ENCODE assay signal across 9 mouse cellular contexts in the genomic region with DNA sequence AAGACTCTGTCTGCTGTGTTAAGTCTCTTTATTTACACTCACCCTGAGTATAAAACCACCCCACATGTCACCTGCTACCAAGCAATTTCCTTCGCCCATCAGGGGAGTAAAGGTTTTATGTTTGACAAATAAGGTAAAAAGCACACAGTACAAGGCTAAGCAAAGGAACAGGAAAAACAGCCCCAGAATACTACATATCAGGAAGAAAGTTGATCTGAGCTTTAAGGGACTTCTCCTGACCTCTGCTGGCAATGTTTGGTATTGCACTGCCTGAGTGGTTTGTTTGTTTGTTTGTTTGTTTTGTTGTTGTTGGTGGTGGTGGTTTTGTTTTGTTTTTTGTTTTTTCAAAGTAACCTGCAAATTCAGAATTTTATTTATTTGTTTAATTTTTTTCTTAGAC. TPM values are rescaled to one million over a fixed set of nuclear protein-coding genes. Genes with fewer than 3 reads are reported as not detected.
DNase-seq lines count a peak whose midpoint lies in the region; ATAC-seq lines count a peak whose summit lies in the region.
"Had no signal": no experiment of that assay in that cellular context is flagged by ENCODE, and none has a peak within 500 bp of the region (broad histone marks: within the 10 kb centered on the region; RNA-seq: fewer than 3 reads in every experiment).

No protein-coding gene starts in this region.

- no peak overlapping the region for H3K4me3 ChIP-seq in limb, embryonic 11.5 days (ENCODE audit: low read depth, low read length)
- no peak overlapping the region for H3K4me3 ChIP-seq in limb, embryonic 10.5 days

- H3K4me2 ChIP-seq in limb, embryonic 11.5 days (ENCODE audit: low read depth, severe bottlenecking) = no peak overlapping the region

- H3K27me3 ChIP-seq in limb, embryonic 11.5 days (ENCODE audit: control insufficient read depth, insufficient read depth, low read length) = no peaks in the 10 kb centered on the region
- H3K27me3 ChIP-seq in limb, embryonic 10.5 days (ENCODE audit: low read depth, poor library complexity, severe bottlenecking) = no peaks in the 10 kb centered on the region
- H3K27me3 ChIP-seq: megakaryocyte, embryonic 14.5 days had no signal

- ATAC-seq in limb, embryonic 11.5 days (ENCODE audit: insufficient number of reproducible peaks, low FRiP score, low TSS enrichment, low read depth) = no peak

- intact Hi-C loops in left cerebral cortex, postnatal 25 days (cut with DNase I) = loop anchor here (1.0 to 5.0 kb wide), 3 partner anchors 72 to 264 kb away; no protein-coding TSS in a partner anchor

- H3K4me1 ChIP-seq in limb, embryonic 11.5 days (ENCODE audit: control insufficient read depth, insufficient read depth, low read length) = peaks cover 3% of the 10 kb centered on the region; the same call in 1 of the 2 replicates
- peaks cover 16% of the 10 kb centered on the region for H3K4me1 ChIP-seq in limb, embryonic 10.5 days

- H3K9ac ChIP-seq in limb, embryonic 11.5 days (ENCODE audit: low read length) = no peak overlapping the region

- H3K27ac ChIP-seq in limb, embryonic 11.5 days (replicated peaks; ENCODE audit: low read depth, low read length) = no peak overlapping the region
- H3K27ac ChIP-seq in limb, embryonic 10.5 days = no peak overlapping the region

- H3K9me3 ChIP-seq in limb, embryonic 11.5 days (ENCODE audit: control insufficient read depth, low read length) = no peaks in the 10 kb centered on the region
- H3K9me3 ChIP-seq in limb, embryonic 10.5 days (replicated peaks) = no peaks in the 10 kb centered on the region
- H3K9me3 ChIP-seq: megakaryocyte, embryonic 14.5 days had no signal

- peak; percentile 43 for DNase-seq in adrenal gland, postnatal 14 days
- DNase-seq in adrenal gland, adult 8-10 months = no peak
- peak; percentile 73 for DNase-seq in limb, embryonic 11.5 days (ENCODE audit: low spot score)
- no peak for DNase-seq in limb, embryonic 10.5 days (ENCODE audit: low spot score)
- DNase-seq in T-cell, adult 2 months (ENCODE audit: low spot score) = peak; percentile 8
- DNase-seq in embryo, embryonic 9.5 days (ENCODE audit: extremely low spot score) = peak; percentile 29
- peak; percentile 23 to 43 for DNase-seq in left cerebral cortex, postnatal 25 days (ENCODE audit: low spot score in 2 of 2)
- peak; percentile 26 for DNase-seq in spleen, adult 12 weeks (ENCODE audit: low spot score)

- WGBS in limb, embryonic 11.5 days = 33% methylated on average over 1 of the region's 1 CpGs
- WGBS in limb, embryonic 10.5 days = 58% methylated on average over 1 of the region's 1 CpGs

- H3K36me3 ChIP-seq in limb, embryonic 11.5 days (ENCODE audit: control insufficient read depth, insufficient read depth, low read length) = no peaks in the 10 kb centered on the region
- H3K36me3 ChIP-seq in limb, embryonic 10.5 days = no peaks in the 10 kb centered on the region

RNA-seq across cellular contexts. Expression of gene Gm9964, which starts 0.5 kb away (rescaled TPM):
- total RNA-seq in adrenal gland, postnatal 14 days (2021) = not detected in 2 replicates
- total RNA-seq in adrenal gland, adult 8-10 months (2022) = not detected
- polyA plus RNA-seq in limb, embryonic 11.5 days (2014; fragmentation: Nextera tagmentation; extraction: Ambion mirVana) = not detected in 2 replicates
- polyA plus RNA-seq in limb, embryonic 10.5 days (2016; fragmentation: Nextera tagmentation; extraction: Ambion mirVana) = not detected in 2 replicates
- under 1 TPM in 1 of 2 experiments, not detected in 1; 0.53 TPM for total RNA-seq in left cerebral cortex, postnatal 25 days (2021)

RNA-seq across cellular contexts. Expression of gene Wsb1, which starts 41.7 kb away (rescaled TPM):
- total RNA-seq in adrenal gland, postnatal 14 days (2021) = 51.7 and 56.0 TPM in 2 replicates
- total RNA-seq in adrenal gland, adult 8-10 months (2022) = 10 to 100 TPM; 37.7 to 96.3 (median 62.2) TPM
- polyA plus RNA-seq in limb, embryonic 11.5 days (2014; fragmentation: Nextera tagmentation; extraction: Ambion mirVana) = 376 and 418 TPM in 2 replicates
- polyA plus RNA-seq in limb, embryonic 10.5 days (2016; fragmentation: Nextera tagmentation; extraction: Ambion mirVana) = 196 and 306 TPM in 2 replicates
- 10 to 100 TPM; 64.7 to 78.4 TPM for total RNA-seq in left cerebral cortex, postnatal 25 days (2021)

RNA-seq across cellular contexts. Expression of gene Nf1, which starts 43.3 kb away (rescaled TPM):
- 58.9 and 62.3 TPM in 2 replicates for total RNA-seq in adrenal gland, postnatal 14 days (2021)
- total RNA-seq in adrenal gland, adult 8-10 months (2022) = 10 to 100 TPM; 62.4 to 91.7 (median 77.9) TPM
- 9.9 and 10.1 TPM in 2 replicates for polyA plus RNA-seq in limb, embryonic 11.5 days (2014; fragmentation: Nextera tagmentation; extraction: Ambion mirVana)
- polyA plus RNA-seq in limb, embryonic 10.5 days (2016; fragmentation: Nextera tagmentation; extraction: Ambion mirVana) = 6.5 and 7.6 TPM in 2 replicates
- 100 to 1,000 TPM; 119 to 124 TPM for total RNA-seq in left cerebral cortex, postnatal 25 days (2021)

Comparison
In these comparisons a context has a peak if more than half of its experiments do, and no peak if none do; other contexts are left out.
1. DNase-seq: peak in adrenal gland, postnatal 14 days (single experiment), limb, embryonic 11.5 days (single experiment), T-cell, adult 2 months (single experiment), embryo, embryonic 9.5 days (single experiment), left cerebral cortex, postnatal 25 days (2 of 2) and spleen, adult 12 weeks (single experiment); none in adrenal gland, adult 8-10 months (single experiment) and limb, embryonic 10.5 days (single experiment).